ENCODE assay signal across 17 mouse cellular contexts in the genomic region with DNA sequence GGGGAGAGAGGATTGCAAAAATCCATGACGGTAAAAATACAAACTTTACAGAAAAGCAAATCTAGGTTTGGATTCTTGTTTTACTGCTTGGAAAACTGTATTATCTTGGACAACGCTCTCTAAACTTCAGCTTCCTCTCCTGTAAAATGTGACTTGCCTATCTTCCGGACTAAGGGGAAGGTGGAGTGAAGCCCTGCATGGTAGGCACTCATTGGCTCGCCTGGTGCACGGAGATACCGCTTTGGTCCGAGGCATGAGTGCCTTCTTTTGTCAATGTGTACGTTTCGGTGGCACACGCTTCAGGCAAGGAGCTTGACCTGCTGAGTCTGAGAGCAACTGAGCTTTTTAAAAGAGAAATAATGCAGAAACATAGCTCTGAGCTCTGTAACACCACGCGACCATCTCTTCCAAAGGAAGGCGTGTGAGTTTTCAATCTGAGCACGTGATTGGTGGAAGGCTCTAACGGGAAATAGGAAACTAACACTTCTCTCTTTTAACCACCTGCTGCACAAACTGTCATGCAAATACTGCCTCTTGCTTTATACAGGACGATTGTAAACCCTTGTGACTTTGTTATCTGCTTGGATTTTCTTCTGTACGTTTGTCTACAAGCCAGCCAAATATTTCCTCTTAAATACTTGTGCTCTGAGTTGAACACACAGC. TPM values are rescaled to one million over a fixed set of nuclear protein-coding genes. Genes with fewer than 3 reads are reported as not detected.
DNase-seq lines count a peak whose midpoint lies in the region; ATAC-seq and TF ChIP-seq lines count a peak whose summit lies in the region.
"Had no signal": no experiment of that assay in that cellular context is flagged by ENCODE, and none has a peak within 500 bp of the region (broad histone marks: within the 10 kb centered on the region; RNA-seq: fewer than 3 reads in every experiment).

No protein-coding gene starts in this region.

- H3K4me3 ChIP-seq in heart, embryonic 13.5 days, result peak overlapping the region; percentile 8; the same call in 1 of the 2 replicates
- H3K4me3 ChIP-seq in spleen, adult 2 months (ENCODE audit: extremely low read depth, insufficient read depth, insufficient read length), result peak overlapping the region; percentile 50
- no peak overlapping the region for H3K4me3 ChIP-seq in midbrain, embryonic 16.5 days (ENCODE audit: low read depth, low read length)
- H3K4me3 ChIP-seq: hindbrain, embryonic 13.5 days; liver, embryonic 13.5 days; megakaryocyte, embryonic 14.5 days had no signal

- no peak for TF ChIP-seq POLR2A in spleen, adult 2 months (IDR thresholded peaks at IDR 0.05; ENCODE audit: low read depth, low read length)

- no peaks in the 10 kb centered on the region for H3K36me3 ChIP-seq in heart, embryonic 13.5 days
- no peaks in the 10 kb centered on the region for H3K36me3 ChIP-seq in spleen, adult 2 months (ENCODE audit: control insufficient read depth, insufficient read depth, low read length)
- peaks cover 14% of the 10 kb centered on the region for H3K36me3 ChIP-seq in midbrain, embryonic 16.5 days (ENCODE audit: control insufficient read depth, insufficient read depth, low read length)
- H3K36me3 ChIP-seq: liver, embryonic 13.5 days had no signal

- WGBS in heart, embryonic 13.5 days, result 56% methylated on average over 17 of the region's 17 CpGs
- WGBS in spleen, adult 2 months, result 31% methylated on average over 17 of the region's 17 CpGs
- WGBS in midbrain, embryonic 16.5 days, result 70% methylated on average over 17 of the region's 17 CpGs

- intact Hi-C loops in heart, postnatal 10 days (cut with DNase I), result no loop called here

- ATAC-seq in heart, embryonic 13.5 days (ENCODE audit: extremely low read depth, insufficient number of reproducible peaks, low FRiP score, low TSS enrichment), result no peak
- ATAC-seq in megakaryocyte-erythroid progenitor cell, adult 5-6 weeks (replicated peaks; ENCODE audit: low FRiP score, low TSS enrichment, poor library complexity, severe bottlenecking), result peak; percentile 37; the same call in 1 of the 2 replicates
- no peak for ATAC-seq in midbrain, embryonic 16.5 days
- ATAC-seq: forebrain, embryonic 14.5 days; intestine, postnatal 0 days had no signal

- no peak for TF ChIP-seq CTCF in spleen, adult 2 months (IDR thresholded peaks at IDR 0.05; ENCODE audit: extremely low read depth, insufficient read depth, insufficient read length, insufficient replicate concordance)

- H3K4me1 ChIP-seq in heart, embryonic 13.5 days, result peaks cover 10% of the 10 kb centered on the region
- H3K4me1 ChIP-seq in spleen, adult 2 months (ENCODE audit: control insufficient read depth, insufficient read depth, insufficient read length), result peaks cover 5% of the 10 kb centered on the region; the same call in 1 of the 2 replicates
- H3K4me1 ChIP-seq in midbrain, embryonic 16.5 days (ENCODE audit: control insufficient read depth, insufficient read depth, low read length), result no peaks in the 10 kb centered on the region
- H3K4me1 ChIP-seq: hindbrain, embryonic 13.5 days; liver, embryonic 13.5 days; megakaryocyte, embryonic 14.5 days had no signal

- no peaks in the 10 kb centered on the region for H3K9me3 ChIP-seq in heart, embryonic 13.5 days
- H3K9me3 ChIP-seq in midbrain, embryonic 16.5 days (replicated peaks; ENCODE audit: control insufficient read depth, low read length, poor library complexity, severe bottlenecking), result no peaks in the 10 kb centered on the region
- H3K9me3 ChIP-seq: hindbrain, embryonic 13.5 days; liver, embryonic 13.5 days; megakaryocyte, embryonic 14.5 days had no signal

- peak overlapping the region; percentile 47 for H3K4me2 ChIP-seq in heart, embryonic 13.5 days
- no peak overlapping the region for H3K4me2 ChIP-seq in midbrain, embryonic 16.5 days (ENCODE audit: low read length)
- H3K4me2 ChIP-seq: hindbrain, embryonic 13.5 days; liver, embryonic 13.5 days had no signal

- no peak overlapping the region for H3K9ac ChIP-seq in heart, embryonic 13.5 days
- no peak overlapping the region for H3K9ac ChIP-seq in midbrain, embryonic 16.5 days (ENCODE audit: low read depth, low read length)
- H3K9ac ChIP-seq: hindbrain, embryonic 13.5 days; liver, embryonic 13.5 days had no signal

- no peaks in the 10 kb centered on the region for H3K27me3 ChIP-seq in heart, embryonic 13.5 days (replicated peaks)
- H3K27me3 ChIP-seq in spleen, adult 2 months (ENCODE audit: control insufficient read depth, insufficient read depth, low read length), result no peaks in the 10 kb centered on the region
- H3K27me3 ChIP-seq in midbrain, embryonic 16.5 days (ENCODE audit: control insufficient read depth, insufficient read depth, low read depth, low read length), result no peaks in the 10 kb centered on the region
- H3K27me3 ChIP-seq: hindbrain, embryonic 13.5 days; liver, embryonic 13.5 days; megakaryocyte, embryonic 14.5 days had no signal

- DNase-seq in heart, postnatal 10 days, result no peak
- no peak for DNase-seq in spleen, adult 2 months (ENCODE audit: low read depth in 1 of 2, low spot score in 2 of 2)
- no peak for DNase-seq in spleen, adult 18-20 months
- peak; percentile 51 for DNase-seq in R1 (ENCODE audit: low read depth, low spot score)
- no peak for DNase-seq in kidney, postnatal 25 days
- DNase-seq: cerebellum, adult 11-12 months; kidney, postnatal 10 days; liver, embryonic 13.5 days; right cerebral cortex, postnatal 25 days had no signal

- no peak overlapping the region for H3K27ac ChIP-seq in heart, embryonic 13.5 days (replicated peaks)
- no peak overlapping the region for H3K27ac ChIP-seq in spleen, adult 2 months (ENCODE audit: insufficient read depth, low read length)
- no peak overlapping the region for H3K27ac ChIP-seq in midbrain, embryonic 16.5 days (ENCODE audit: low read length)
- H3K27ac ChIP-seq: hindbrain, embryonic 13.5 days; liver, embryonic 13.5 days had no signal

RNA-seq across cellular contexts. Expression of a gene that starts 23.0 kb away (rescaled TPM):
- polyA plus RNA-seq in heart, embryonic 13.5 days (2015; fragmentation: Nextera tagmentation; extraction: Ambion mirVana), result 0.33 and 0.51 TPM in 2 replicates
- total RNA-seq in heart, postnatal 10 days (2021), result under 1 TPM in 1 of 2 experiments, not detected in 1; 0.41 TPM
- not detected in 2 replicates for polyA plus RNA-seq in spleen, adult 2 months (2012; rRNA removed)
- not detected in 2 replicates for total RNA-seq in megakaryocyte-erythroid progenitor cell, adult 5-6 weeks (2014; fragmentation: Nextera tagmentation)
- not detected in 2 replicates for total RNA-seq in megakaryocyte-erythroid progenitor cell, adult 5-6 weeks (2017)
- 1.8 and 2.4 TPM in 2 replicates for polyA plus RNA-seq in midbrain, embryonic 16.5 days (2015; fragmentation: Nextera tagmentation; extraction: Ambion mirVana)
- total RNA-seq: gastrocnemius, adult 8-10 months had no signal
